Mouse (Mus musculus) midbrain, embryonic 13.5 days (tissue): ENCODE measurements around the gene Plau. TPM values are rescaled to one million over a fixed set of nuclear protein-coding genes. Genes with fewer than 3 reads are reported as not detected.

Experiments used
- ATAC-seq: fragments of 200-750 bp; cut with Nextera tagmentation; 2 replicates; pipeline ENCODE4 v1.8.0; 2017; ENCODE audit warnings: mild to moderate bottlenecking, moderate TSS enrichment, moderate library complexity
- H3K27ac ChIP-seq: fragments of 300-500 bp; sonication (generic); 2 replicates; pipeline ENCODE4 v1.5.1; 2015; ENCODE audit warnings: inconsistent platforms, mild to moderate bottlenecking, moderate library complexity
- H3K27me3 ChIP-seq: fragments of 300-500 bp; sonication (generic); 2 replicates; pipeline ENCODE4 v1.6.1; 2015; ENCODE audit warnings: mild to moderate bottlenecking, inconsistent platforms
- H3K36me3 ChIP-seq: fragments of 300-500 bp; sonication (generic); 2 replicates; pipeline ENCODE4 v1.6.1; 2015; ENCODE audit warnings: mild to moderate bottlenecking, inconsistent platforms
- H3K4me1 ChIP-seq: fragments of 300-500 bp; sonication (generic); replicated peaks from 2 replicates; pipeline ENCODE4 v1.6.1; 2015; ENCODE audit warnings: inconsistent platforms
- H3K4me2 ChIP-seq: fragments of 300-500 bp; sonication (generic); replicated peaks from 2 replicates; pipeline ENCODE4 v1.6.1; 2015; ENCODE audit warnings: moderate library complexity, mild to moderate bottlenecking, inconsistent platforms
- H3K4me3 ChIP-seq: fragments of 300-500 bp; sonication (generic); replicated peaks from 2 replicates; pipeline ENCODE4 v1.5.1; 2015; ENCODE audit warnings: mild to moderate bottlenecking, inconsistent platforms
- H3K9ac ChIP-seq: fragments of 300-500 bp; sonication (generic); replicated peaks from 2 replicates; pipeline ENCODE4 v1.6.1; 2015; ENCODE audit warnings: mild to moderate bottlenecking, inconsistent platforms
- H3K9me3 ChIP-seq: fragments of 300-500 bp; sonication (generic); 2 replicates; pipeline ENCODE4 v1.6.1; 2016; ENCODE audit warnings: mild to moderate bottlenecking, inconsistent platforms
- WGBS: fragments of 180-500 bp; shearing (Covaris S2); methylation state at CpG from one replicate; pipeline ENCODE4 v1.1.7; 2015; 5-methylcytosine and 5-hydroxymethylcytosine counted together
- polyA plus RNA-seq: library from polyadenylated mRNA; unstranded; fragments of >200 nt; fragmentation: Nextera tagmentation; extraction: Ambion mirVana; gene quantifications from 2 replicates; pipeline ENCODE4 v1.2.1, GENCODE M21; 2015

Gene Plau
- polyA plus RNA-seq = 0.19 and 0.34 TPM in 2 replicates

GRCm38 (mm10) chr14:20836171-20836904, at the start of gene Plau:
TSS of gene Plau (plus strand) at chr14:20836660.
- Histone ChIP-seq H3K27ac (no peak within 1 kb of the TSS), H3K36me3 (no peaks in the 10 kb centered on the region), H3K9me3 (no peaks in the 10 kb centered on the region), H3K9ac (peak within 1 kb of the TSS; percentile 73), H3K4me3 (peak within 1 kb of the TSS; percentile 52), H3K4me2 (peak within 1 kb of the TSS; percentile 96), H3K4me1 (peaks cover 6% of the 10 kb centered on the region), H3K27me3 (peaks cover 15% of the 10 kb centered on the region)
- ATAC-seq = peak; percentile 95
- under 1% methylated on average over 33 of the region's 33 CpGs for whole genome bisulfite sequencing

GRCm38 (mm10) chr14:20788151-20788550, 48.3 kb upstream of the Plau start:
- Histone ChIP-seq H3K4me3 (no peak overlapping the region), H3K9me3 (no peaks in the 10 kb centered on the region), H3K36me3 (peaks cover 77% of the 10 kb centered on the region), H3K27ac (no peak overlapping the region), H3K4me1 (peaks cover 49% of the 10 kb centered on the region), H3K4me2 (no peak overlapping the region), H3K27me3 (no peaks in the 10 kb centered on the region), H3K9ac (no peak overlapping the region)
- ATAC-seq = no peak
- WGBS = 80% methylated on average over 3 of the region's 3 CpGs

- no peak for ATAC-seq
- WGBS = 91% methylated on average over 4 of the region's 4 CpGs
- H3K27me3 ChIP-seq = no peaks in the 10 kb centered on the region
- no peak overlapping the region for H3K4me2 ChIP-seq
- no peak overlapping the region for H3K27ac ChIP-seq
- peaks cover 63% of the 10 kb centered on the region for H3K36me3 ChIP-seq
- H3K9me3 ChIP-seq = no peaks in the 10 kb centered on the region
- H3K9ac ChIP-seq = no peak overlapping the region
- H3K4me3 ChIP-seq = no peak overlapping the region
- peaks cover 55% of the 10 kb centered on the region for H3K4me1 ChIP-seq
Observed at GRCm38 (mm10) chr14:20789593-20789992, 46.9 kb upstream of the Plau start.

- Histone ChIP-seq H3K27ac (no peak overlapping the region), H3K4me3 (no peak overlapping the region), H3K27me3 (no peaks in the 10 kb centered on the region), H3K4me1 (peaks cover 61% of the 10 kb centered on the region), H3K36me3 (peaks cover 54% of the 10 kb centered on the region), H3K4me2 (no peak overlapping the region), H3K9me3 (no peaks in the 10 kb centered on the region), H3K9ac (no peak overlapping the region)
- no peak for ATAC-seq
- WGBS = 95% methylated on average over 5 of the region's 5 CpGs
Observed at GRCm38 (mm10) chr14:20790445-20790844, 46.0 kb upstream of the Plau start.

- Histone ChIP-seq H3K36me3 (peaks cover 50% of the 10 kb centered on the region), H3K4me1 (peaks cover 64% of the 10 kb centered on the region), H3K27me3 (no peaks in the 10 kb centered on the region), H3K4me3 (no peak overlapping the region), H3K4me2 (no peak overlapping the region), H3K27ac (no peak overlapping the region), H3K9ac (0 out of 2 replicates have a peak overlapping the region, but pooled peaks have one; percentile 14), H3K9me3 (no peaks in the 10 kb centered on the region)
- WGBS = 92% methylated on average over 6 of the region's 6 CpGs
- ATAC-seq = no peak
Observed at GRCm38 (mm10) chr14:20790996-20791395, 45.5 kb upstream of the Plau start.

GRCm38 (mm10) chr14:20791511-20792242, 44.8 kb upstream of the Plau start:
- H3K9ac ChIP-seq = peak overlapping the region; percentile 86; the same call in 1 of the 2 replicates
- H3K9me3 ChIP-seq = no peaks in the 10 kb centered on the region
- peaks cover 43% of the 10 kb centered on the region for H3K36me3 ChIP-seq
- H3K4me2 ChIP-seq = peak overlapping the region; percentile 73
- 78% methylated on average over 16 of the region's 16 CpGs for WGBS
- H3K4me3 ChIP-seq = 0 out of 2 replicates have a peak overlapping the region, but pooled peaks have one; percentile 84
- H3K27ac ChIP-seq = no peak overlapping the region
- H3K4me1 ChIP-seq = peaks cover 61% of the 10 kb centered on the region
- H3K27me3 ChIP-seq = no peaks in the 10 kb centered on the region
- no peak for ATAC-seq

- no peak for ATAC-seq
- H3K4me2 ChIP-seq = peak overlapping the region; percentile 73
- no peaks in the 10 kb centered on the region for H3K9me3 ChIP-seq
- peak overlapping the region; percentile 86 for H3K9ac ChIP-seq
- H3K27me3 ChIP-seq = no peaks in the 10 kb centered on the region
- WGBS = 76% methylated on average over 8 of the region's 8 CpGs
- H3K27ac ChIP-seq = no peak overlapping the region; the same call in 1 of the 2 replicates
- H3K4me1 ChIP-seq = peaks cover 59% of the 10 kb centered on the region
- H3K4me3 ChIP-seq = peak overlapping the region; percentile 84
- H3K36me3 ChIP-seq = peaks cover 39% of the 10 kb centered on the region
Observed at GRCm38 (mm10) chr14:20792243-20792921, 44.1 kb upstream of the Plau start.

GRCm38 (mm10) chr14:20792922-20793757, 43.3 kb upstream of the Plau start:
- ATAC-seq = peak; percentile 73
- Histone ChIP-seq H3K4me1 (peaks cover 53% of the 10 kb centered on the region), H3K4me2 (peak overlapping the region; percentile 73), H3K27ac (peak overlapping the region; percentile 85), H3K27me3 (no peaks in the 10 kb centered on the region; the same call in 1 of the 2 replicates), H3K36me3 (peaks cover 31% of the 10 kb centered on the region), H3K9ac (peak overlapping the region; percentile 86), H3K4me3 (peak overlapping the region; percentile 84), H3K9me3 (no peaks in the 10 kb centered on the region)
- WGBS = under 1% methylated on average over 44 of the region's 57 CpGs

- under 1% methylated on average over 53 of the region's 76 CpGs for WGBS
- Histone ChIP-seq H3K36me3 (peaks cover 23% of the 10 kb centered on the region), H3K4me2 (peak within 1 kb of the TSS; percentile 73), H3K9me3 (no peaks in the 10 kb centered on the region), H3K4me3 (peak within 1 kb of the TSS; percentile 84), H3K9ac (peak within 1 kb of the TSS; percentile 86), H3K27ac (peak within 1 kb of the TSS; percentile 85), H3K4me1 (peaks cover 51% of the 10 kb centered on the region), H3K27me3 (no peaks in the 10 kb centered on the region; the same call in 1 of the 2 replicates)
- peak; percentile 90 for ATAC-seq
Observed at GRCm38 (mm10) chr14:20793758-20794531, 42.5 kb upstream of the Plau start, which contains the start of gene Camk2g. TSS of gene Camk2g (minus strand) at chr14:20794088.

GRCm38 (mm10) chr14:20794589-20794988, 41.9 kb upstream of the Plau start:
- Histone ChIP-seq H3K4me1 (peaks cover 51% of the 10 kb centered on the region), H3K4me3 (peak overlapping the region; percentile 84), H3K4me2 (peak overlapping the region; percentile 73), H3K9me3 (no peaks in the 10 kb centered on the region), H3K36me3 (peaks cover 21% of the 10 kb centered on the region), H3K27ac (no peak overlapping the region), H3K9ac (peak overlapping the region; percentile 86), H3K27me3 (no peaks in the 10 kb centered on the region; the same call in 1 of the 2 replicates)
- ATAC-seq = no peak
- 9% methylated on average over 9 of the region's 9 CpGs for WGBS
